In genomic region chr6:144337436-144337969, GRCm38 (mm10) we compare ENCODE assay signal across 11 mouse cellular contexts.
DNase-seq lines count a peak whose midpoint lies in the region; ATAC-seq and TF ChIP-seq lines count a peak whose summit lies in the region.
"Had no signal": no experiment of that assay in that cellular context is flagged by ENCODE, and none has a peak within 500 bp of the region (broad histone marks: within the 10 kb centered on the region; RNA-seq: fewer than 3 reads in every experiment).

No protein-coding gene starts in this region.

- DNase-seq in heart, adult 8-10 months (ENCODE audit: low spot score), result no peak
- DNase-seq in forebrain, embryonic 10.5 days (ENCODE audit: extremely low spot score, low spot score), result peak; percentile 41
- DNase-seq in right cerebral cortex, postnatal 25 days, result no peak
- DNase-seq in gastrocnemius, adult 2 months, result no peak
- DNase-seq: B cell, adult 2 months; kidney, adult 18-20 months; liver had no signal

- no peak overlapping the region for H3K27ac ChIP-seq in heart, embryonic 13.5 days (replicated peaks)
- H3K27ac ChIP-seq in forebrain, embryonic 10.5 days, result peak overlapping the region; percentile 78
- no peak overlapping the region for H3K27ac ChIP-seq in hindbrain, embryonic 15.5 days (replicated peaks)
- H3K27ac ChIP-seq in midbrain, embryonic 16.5 days (ENCODE audit: low read length), result no peak overlapping the region
- no peak overlapping the region for H3K27ac ChIP-seq in intestine, embryonic 15.5 days
- no peak overlapping the region for H3K27ac ChIP-seq in gastrocnemius, adult 2 months

- intact Hi-C loops in gastrocnemius, adult 2 months (cut with DNase I), result no loop called here

- H3K4me3 ChIP-seq in heart, embryonic 13.5 days, result no peak overlapping the region
- H3K4me3 ChIP-seq in forebrain, embryonic 10.5 days, result peak overlapping the region; percentile 31
- no peak overlapping the region for H3K4me3 ChIP-seq in hindbrain, embryonic 15.5 days
- no peak overlapping the region for H3K4me3 ChIP-seq in midbrain, embryonic 16.5 days (ENCODE audit: low read depth, low read length)
- no peak overlapping the region for H3K4me3 ChIP-seq in intestine, embryonic 15.5 days (replicated peaks)
- H3K4me3 ChIP-seq in gastrocnemius, adult 2 months, result no peak overlapping the region

- peaks cover 6% of the 10 kb centered on the region for H3K9me3 ChIP-seq in heart, embryonic 13.5 days
- H3K9me3 ChIP-seq in forebrain, embryonic 10.5 days, result peaks cover 15% of the 10 kb centered on the region
- H3K9me3 ChIP-seq in hindbrain, embryonic 15.5 days, result no peaks in the 10 kb centered on the region
- no peaks in the 10 kb centered on the region for H3K9me3 ChIP-seq in midbrain, embryonic 16.5 days (replicated peaks; ENCODE audit: control insufficient read depth, low read length, poor library complexity, severe bottlenecking)
- no peaks in the 10 kb centered on the region for H3K9me3 ChIP-seq in intestine, embryonic 15.5 days

- no peaks in the 10 kb centered on the region for H3K36me3 ChIP-seq in heart, embryonic 13.5 days
- H3K36me3 ChIP-seq in forebrain, embryonic 10.5 days (replicated peaks), result peaks cover 6% of the 10 kb centered on the region
- no peaks in the 10 kb centered on the region for H3K36me3 ChIP-seq in hindbrain, embryonic 15.5 days
- no peaks in the 10 kb centered on the region for H3K36me3 ChIP-seq in midbrain, embryonic 16.5 days (ENCODE audit: control insufficient read depth, insufficient read depth, low read length)
- H3K36me3 ChIP-seq in intestine, embryonic 15.5 days, result no peaks in the 10 kb centered on the region

- TF ChIP-seq CTCF in gastrocnemius, adult 2 months (IDR thresholded peaks at IDR 0.05), result no peak

- no peak overlapping the region for H3K9ac ChIP-seq in heart, embryonic 13.5 days
- H3K9ac ChIP-seq in hindbrain, embryonic 15.5 days, result no peak overlapping the region
- H3K9ac ChIP-seq in midbrain, embryonic 16.5 days (ENCODE audit: low read depth, low read length), result peak overlapping the region; percentile 25; the same call in 1 of the 2 replicates
- no peak overlapping the region for H3K9ac ChIP-seq in intestine, embryonic 15.5 days

- H3K4me1 ChIP-seq in heart, embryonic 13.5 days, result peaks cover 8% of the 10 kb centered on the region
- H3K4me1 ChIP-seq in forebrain, embryonic 10.5 days, result peaks cover 31% of the 10 kb centered on the region
- H3K4me1 ChIP-seq in hindbrain, embryonic 15.5 days (replicated peaks), result peaks cover 12% of the 10 kb centered on the region
- H3K4me1 ChIP-seq in midbrain, embryonic 16.5 days (ENCODE audit: control insufficient read depth, insufficient read depth, low read length), result peaks cover 13% of the 10 kb centered on the region
- H3K4me1 ChIP-seq in intestine, embryonic 15.5 days (replicated peaks), result no peaks in the 10 kb centered on the region

- peak overlapping the region; percentile 25; the same call in 1 of the 2 replicates for H3K4me2 ChIP-seq in heart, embryonic 13.5 days
- peak overlapping the region; percentile 29 for H3K4me2 ChIP-seq in hindbrain, embryonic 15.5 days
- H3K4me2 ChIP-seq in midbrain, embryonic 16.5 days (ENCODE audit: low read length), result peak overlapping the region; percentile 31
- no peak overlapping the region for H3K4me2 ChIP-seq in intestine, embryonic 15.5 days (replicated peaks)

- H3K27me3 ChIP-seq in heart, embryonic 13.5 days (replicated peaks), result peaks cover 11% of the 10 kb centered on the region; the same call in 1 of the 2 replicates
- H3K27me3 ChIP-seq in forebrain, embryonic 10.5 days (ENCODE audit: poor library complexity, severe bottlenecking), result peaks cover 15% of the 10 kb centered on the region
- peaks cover 5% of the 10 kb centered on the region; the same call in 1 of the 2 replicates for H3K27me3 ChIP-seq in hindbrain, embryonic 15.5 days
- no peaks in the 10 kb centered on the region for H3K27me3 ChIP-seq in midbrain, embryonic 16.5 days (ENCODE audit: control insufficient read depth, insufficient read depth, low read depth, low read length)
- H3K27me3 ChIP-seq in intestine, embryonic 15.5 days (replicated peaks), result no peaks in the 10 kb centered on the region

- no peak for ATAC-seq in heart, embryonic 13.5 days (ENCODE audit: extremely low read depth, insufficient number of reproducible peaks, low FRiP score, low TSS enrichment)
- no peak for ATAC-seq in hindbrain, embryonic 15.5 days (ENCODE audit: low FRiP score, low read depth)
- ATAC-seq in midbrain, embryonic 16.5 days, result no peak
- no peak for ATAC-seq in intestine, embryonic 15.5 days

- WGBS in heart, embryonic 13.5 days, result 44% methylated on average over 14 of the region's 14 CpGs
- 15% methylated on average over 14 of the region's 14 CpGs for WGBS in forebrain, embryonic 10.5 days
- WGBS in hindbrain, embryonic 15.5 days, result 11% methylated on average over 14 of the region's 14 CpGs
- WGBS in midbrain, embryonic 16.5 days, result 6% methylated on average over 14 of the region's 14 CpGs
- 52% methylated on average over 14 of the region's 14 CpGs for WGBS in intestine, embryonic 15.5 days
